Mouse (Mus musculus) neural tube, embryonic 15.5 days (tissue): Measurements from ENCODE around the gene Stard9. TPM values are rescaled to one million over a fixed set of nuclear protein-coding genes. Genes with fewer than 3 reads are reported as not detected.

Source experiments
- ATAC-seq: fragments of 200-750 bp; cut with Nextera tagmentation; 2 replicates; pipeline ENCODE4 v1.8.0; 2017; ENCODE audit warnings: mild to moderate bottlenecking, moderate TSS enrichment, moderate library complexity; ENCODE audit not compliant: low FRiP score
- H3K27ac ChIP-seq: fragments of 300-500 bp; sonication (generic); replicated peaks from 2 replicates; pipeline ENCODE4 v1.5.1; 2015; ENCODE audit warnings: mild to moderate bottlenecking, inconsistent platforms
- H3K27me3 ChIP-seq: fragments of 300-500 bp; sonication (generic); replicated peaks from 2 replicates; pipeline ENCODE4 v1.6.1; 2015; ENCODE audit warnings: inconsistent platforms
- H3K36me3 ChIP-seq: fragments of 300-500 bp; sonication (generic); 2 replicates; pipeline ENCODE4 v1.6.1; 2015; ENCODE audit warnings: inconsistent platforms
- H3K4me1 ChIP-seq: fragments of 300-500 bp; sonication (generic); 2 replicates; pipeline ENCODE4 v1.6.1; 2015; ENCODE audit warnings: inconsistent platforms
- H3K4me2 ChIP-seq: fragments of 300-500 bp; sonication (generic); 2 replicates; pipeline ENCODE4 v1.6.1; 2015; ENCODE audit warnings: inconsistent platforms, mild to moderate bottlenecking, moderate library complexity
- H3K4me3 ChIP-seq: fragments of 300-500 bp; sonication (generic); replicated peaks from 2 replicates; pipeline ENCODE4 v1.5.1; 2015; ENCODE audit warnings: mild to moderate bottlenecking, inconsistent platforms
- H3K9ac ChIP-seq: fragments of 300-500 bp; sonication (generic); replicated peaks from 2 replicates; pipeline ENCODE4 v1.6.1; 2015; ENCODE audit warnings: mild to moderate bottlenecking, inconsistent platforms
- H3K9me3 ChIP-seq: fragments of 300-500 bp; sonication (generic); replicated peaks from 2 replicates; pipeline ENCODE4 v1.6.1; 2016; ENCODE audit warnings: inconsistent platforms
- WGBS: fragments of 180-500 bp; shearing (Covaris S2); methylation state at CpG from one replicate; pipeline ENCODE4 v1.1.7; 2015; ENCODE audit warnings: mixed read lengths; 5-methylcytosine and 5-hydroxymethylcytosine counted together
- polyA plus RNA-seq: library from polyadenylated mRNA; unstranded; fragments of >200 nt; fragmentation: Nextera tagmentation; extraction: Ambion mirVana; gene quantifications from 2 replicates; pipeline ENCODE4 v1.2.1, GENCODE M21; 2015

The Stard9 gene
- 4.2 and 4.3 TPM in 2 replicates for polyA plus RNA-seq

- WGBS = 3% methylated on average over 36 of the region's 36 CpGs
These were observed at the start of gene Stard9 for GRCm38 (mm10) chr2:120628886-120629735. Gene Stard9, plus strand, starts transcription at chr2:120629121.

GRCm38 (mm10) chr2:120589759-120590158 lies 39.2 kb upstream of the Stard9 start:
- 89% methylated on average over 5 of the region's 5 CpGs for WGBS
- Histone ChIP-seq H3K27me3 (no peaks in the 10 kb centered on the region), H3K27ac (no peak overlapping the region), H3K4me1 (no peaks in the 10 kb centered on the region), H3K9ac (no peak overlapping the region), H3K9me3 (no peaks in the 10 kb centered on the region), H3K4me3 (no peak overlapping the region), H3K36me3 (peaks cover 56% of the 10 kb centered on the region), H3K4me2 (no peak overlapping the region)
- ATAC-seq = no peak

More at GRCm38 (mm10) chr2:120628886-120629735, at the start of gene Stard9:
- peak within 1 kb of the TSS; percentile 61 for H3K9ac ChIP-seq
- no peaks in the 10 kb centered on the region for H3K27me3 ChIP-seq
- H3K4me3 ChIP-seq = peak within 1 kb of the TSS; percentile 71
- peak within 1 kb of the TSS; percentile 79 for H3K27ac ChIP-seq
- ATAC-seq = peak; percentile 100
- peak within 1 kb of the TSS; percentile 79 for H3K4me2 ChIP-seq
- H3K36me3 ChIP-seq = peaks cover 7% of the 10 kb centered on the region; the same call in 1 of the 2 replicates
- H3K9me3 ChIP-seq = no peaks in the 10 kb centered on the region
- H3K4me1 ChIP-seq = peaks cover 20% of the 10 kb centered on the region

GRCm38 (mm10) chr2:120592227-120592626 lies 36.7 kb upstream of the Stard9 start:
- Histone ChIP-seq H3K4me1 (no peaks in the 10 kb centered on the region), H3K36me3 (peaks cover 55% of the 10 kb centered on the region), H3K27me3 (no peaks in the 10 kb centered on the region), H3K9me3 (no peaks in the 10 kb centered on the region), H3K4me2 (no peak overlapping the region), H3K9ac (no peak overlapping the region), H3K27ac (no peak overlapping the region), H3K4me3 (no peak overlapping the region)
- ATAC-seq = no peak
- WGBS = 96% methylated on average over 1 of the region's 1 CpGs

- Histone ChIP-seq H3K27me3 (no peaks in the 10 kb centered on the region), H3K4me2 (no peak overlapping the region), H3K36me3 (peaks cover 57% of the 10 kb centered on the region), H3K27ac (no peak overlapping the region), H3K9ac (no peak overlapping the region), H3K4me3 (no peak overlapping the region), H3K9me3 (no peaks in the 10 kb centered on the region), H3K4me1 (no peaks in the 10 kb centered on the region)
- 91% methylated on average over 2 of the region's 2 CpGs for WGBS
- no peak for ATAC-seq
These were observed 31.2 kb upstream of the Stard9 start for GRCm38 (mm10) chr2:120597734-120598133.

GRCm38 (mm10) chr2:120599506-120599905 lies 29.4 kb upstream of the Stard9 start:
- Histone ChIP-seq H3K36me3 (peaks cover 60% of the 10 kb centered on the region), H3K27me3 (no peaks in the 10 kb centered on the region), H3K4me2 (no peak overlapping the region), H3K9me3 (no peaks in the 10 kb centered on the region), H3K27ac (no peak overlapping the region), H3K4me3 (no peak overlapping the region), H3K9ac (no peak overlapping the region), H3K4me1 (no peaks in the 10 kb centered on the region)
- 94% methylated on average over 4 of the region's 4 CpGs for WGBS
- no peak for ATAC-seq

- peaks cover 21% of the 10 kb centered on the region for H3K4me1 ChIP-seq
- no peak overlapping the region for H3K4me3 ChIP-seq
- peaks cover 16% of the 10 kb centered on the region for H3K36me3 ChIP-seq
- H3K27me3 ChIP-seq = no peaks in the 10 kb centered on the region
- WGBS = 90% methylated on average over 6 of the region's 6 CpGs
- H3K4me2 ChIP-seq = no peak overlapping the region
- no peaks in the 10 kb centered on the region for H3K9me3 ChIP-seq
- no peak overlapping the region for H3K9ac ChIP-seq
- ATAC-seq = no peak
- H3K27ac ChIP-seq = no peak overlapping the region
These were observed 22.8 kb upstream of the Stard9 start for GRCm38 (mm10) chr2:120606021-120606690.

- ATAC-seq = peak; percentile 95
- no peaks in the 10 kb centered on the region for H3K9me3 ChIP-seq
- H3K4me3 ChIP-seq = peak within 1 kb of the TSS; percentile 95
- no peaks in the 10 kb centered on the region for H3K27me3 ChIP-seq
- peaks cover 12% of the 10 kb centered on the region for H3K36me3 ChIP-seq
- WGBS = under 1% methylated on average over 52 of the region's 52 CpGs
- H3K4me2 ChIP-seq = peak within 1 kb of the TSS; percentile 82
- peak within 1 kb of the TSS; percentile 93 for H3K9ac ChIP-seq
- peak within 1 kb of the TSS; percentile 93 for H3K27ac ChIP-seq
- H3K4me1 ChIP-seq = peaks cover 21% of the 10 kb centered on the region
These were observed 19.8 kb upstream of the Stard9 start, which contains the start of the genes Haus2 and Lrrc57 for GRCm38 (mm10) chr2:120608830-120609723. Gene Haus2, plus strand, starts transcription at chr2:120609383. Gene Lrrc57, minus strand, starts transcription at chr2:120609520.

GRCm38 (mm10) chr2:120616279-120617163 lies 12.4 kb upstream of the Stard9 start:
- no peak for ATAC-seq
- Histone ChIP-seq H3K9ac (no peak overlapping the region), H3K36me3 (peaks cover 41% of the 10 kb centered on the region), H3K4me1 (no peaks in the 10 kb centered on the region), H3K4me3 (no peak overlapping the region), H3K27ac (no peak overlapping the region), H3K4me2 (no peak overlapping the region), H3K9me3 (no peaks in the 10 kb centered on the region), H3K27me3 (no peaks in the 10 kb centered on the region)
- 94% methylated on average over 5 of the region's 5 CpGs for WGBS

- Histone ChIP-seq H3K9me3 (no peaks in the 10 kb centered on the region), H3K4me2 (no peak overlapping the region), H3K4me1 (no peaks in the 10 kb centered on the region), H3K27me3 (no peaks in the 10 kb centered on the region), H3K4me3 (no peak overlapping the region), H3K9ac (no peak overlapping the region), H3K27ac (no peak overlapping the region), H3K36me3 (peaks cover 33% of the 10 kb centered on the region)
- ATAC-seq = no peak
- WGBS = 96% methylated on average over 1 of the region's 1 CpGs
These were observed 9.4 kb upstream of the Stard9 start for GRCm38 (mm10) chr2:120619538-120619937.

GRCm38 (mm10) chr2:120622920-120623319 lies 6.0 kb upstream of the Stard9 start:
- no peak for ATAC-seq
- Histone ChIP-seq H3K36me3 (peaks cover 17% of the 10 kb centered on the region), H3K27ac (no peak overlapping the region), H3K9ac (no peak overlapping the region), H3K9me3 (no peaks in the 10 kb centered on the region), H3K4me2 (no peak overlapping the region), H3K4me1 (no peaks in the 10 kb centered on the region), H3K27me3 (no peaks in the 10 kb centered on the region), H3K4me3 (no peak overlapping the region)
